Mouse (Mus musculus) G1E (cell line): ENCODE results near the gene Il25.

Source experiments
- CTCF ChIP-seq: IDR thresholded peaks from 2 replicates; pipeline ENCODE4 v1.5.1; 2012; ENCODE audit warnings: low read depth, low read length, inconsistent platforms, mixed read lengths
- GATA1 ChIP-seq: IDR thresholded peaks from 2 replicates; pipeline ENCODE4 v1.6.1; 2012; ENCODE audit warnings: borderline replicate concordance, low read length, inconsistent platforms, mixed read lengths
- POLR2AphosphoS5 ChIP-seq: IDR thresholded peaks from 2 replicates; pipeline ENCODE4 v1.6.1; 2012; ENCODE audit warnings: low read depth, low read length, inconsistent platforms; ENCODE audit not compliant: insufficient replicate concordance
- TAL1 ChIP-seq: conservative IDR thresholded peaks from 2 replicates; pipeline ENCODE4 v1.6.1; 2012; ENCODE audit warnings: low read depth, low read length, inconsistent platforms, mixed read lengths

GRCm38 (mm10) chr14:54936831-54937160 lies 4.3 kb downstream of the Il25 start:
- TF ChIP-seq CTCF (no peak), POLR2AphosphoS5 (no peak), GATA1 (no peak), TAL1 (no peak)
